Mouse (Mus musculus): ENCODE data around the gene Cdh12.

GRCm38 (mm10) chr15:20436356-20436755 lies 12.7 kb upstream of the Cdh12 start:
- no peak for TF ChIP-seq CTCF (IDR thresholded peaks at IDR 0.05; ENCODE audit: extremely low read depth, insufficient read depth, insufficient read length, insufficient replicate concordance)
- no peak for TF ChIP-seq POLR2A (IDR thresholded peaks at IDR 0.05; ENCODE audit: low read depth, low read length)

All from spleen, adult 2 months (tissue).